Mouse (Mus musculus) heart, postnatal 36 days (tissue): ENCODE measurements around the gene Pmf1. TPM values are rescaled to one million over a fixed set of nuclear protein-coding genes. Genes with fewer than 3 reads are reported as not detected.
A peak's percentile ranks its signal among the peaks of the same experiment; 100 is the strongest.
"Not testable (repeated sequence)": the region's sequence is repeated elsewhere in the genome, so short reads cannot be mapped to it uniquely, and the experiment has no call there.

Experiments
- DNase-seq, 2 experiments: peaks; one replicate each; pipeline ENCODE4 v3.0.0; 2021 to 2022
- intact Hi-C: fragments of 180-260 bp; cut with DNase I; formaldehyde crosslinking; loops from one replicate; pipeline ENCODE4 v1.15.1; 2025
- total RNA-seq, 2 experiments: library from RNA; stranded (reverse); gene quantifications; 2 replicates each; pipeline ENCODE4 v1.2.3; 2021

Pmf1 gene
- total RNA-seq, 2 experiments from 2014 or later = 14.5 to 18.3 TPM

DNA sequence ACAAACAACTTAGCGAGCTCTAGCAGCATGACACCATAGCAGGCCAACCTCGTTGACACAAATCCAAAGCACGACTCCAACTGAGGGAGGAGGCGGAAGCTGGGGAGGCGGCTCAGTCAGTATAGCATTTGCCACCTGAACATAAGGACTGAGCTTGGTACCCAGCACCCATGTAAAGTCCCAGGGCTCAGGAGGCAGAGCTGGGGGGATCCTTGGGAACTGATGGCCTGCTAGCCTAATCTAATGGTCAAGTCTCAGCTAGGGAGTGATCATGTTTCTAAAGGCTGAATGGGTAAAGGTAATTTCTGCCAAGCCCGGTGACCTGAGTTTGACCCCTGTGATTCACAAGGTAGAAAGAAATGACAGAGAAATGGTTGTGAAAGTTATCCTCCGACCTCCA lies 2.6 kb downstream of the Pmf1 start:
- no peak for DNase-seq
- intact Hi-C loops = loop anchor here (1.0 to 2.0 kb wide), 2 partner anchors 60 to 119 kb away; no protein-coding TSS in a partner anchor

DNA sequence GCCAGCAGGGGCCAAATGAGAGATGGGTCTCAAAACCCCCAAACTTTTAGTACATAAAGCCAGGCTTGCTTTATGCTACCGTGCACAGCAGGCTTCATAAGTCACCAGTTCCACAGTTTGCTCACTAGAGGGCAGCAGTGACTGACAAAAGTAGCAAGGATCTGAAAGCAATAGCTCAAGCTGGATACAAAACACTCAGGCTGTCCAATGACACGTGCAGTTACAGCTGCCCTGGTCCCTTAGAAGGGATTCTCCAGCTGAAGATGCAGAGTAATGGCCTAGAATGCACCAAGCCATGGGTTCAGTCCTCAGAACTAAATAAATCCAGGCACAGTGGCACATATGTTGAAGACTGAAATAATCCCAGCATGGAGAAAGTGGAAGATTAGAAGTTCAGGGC lies 3.0 kb downstream of the Pmf1 start:
- intact Hi-C loops = loop anchor here (1.0 to 2.0 kb wide), 2 partner anchors 60 to 120 kb away; no protein-coding TSS in a partner anchor
- DNase-seq = peak; percentile 59 to 65

DNA sequence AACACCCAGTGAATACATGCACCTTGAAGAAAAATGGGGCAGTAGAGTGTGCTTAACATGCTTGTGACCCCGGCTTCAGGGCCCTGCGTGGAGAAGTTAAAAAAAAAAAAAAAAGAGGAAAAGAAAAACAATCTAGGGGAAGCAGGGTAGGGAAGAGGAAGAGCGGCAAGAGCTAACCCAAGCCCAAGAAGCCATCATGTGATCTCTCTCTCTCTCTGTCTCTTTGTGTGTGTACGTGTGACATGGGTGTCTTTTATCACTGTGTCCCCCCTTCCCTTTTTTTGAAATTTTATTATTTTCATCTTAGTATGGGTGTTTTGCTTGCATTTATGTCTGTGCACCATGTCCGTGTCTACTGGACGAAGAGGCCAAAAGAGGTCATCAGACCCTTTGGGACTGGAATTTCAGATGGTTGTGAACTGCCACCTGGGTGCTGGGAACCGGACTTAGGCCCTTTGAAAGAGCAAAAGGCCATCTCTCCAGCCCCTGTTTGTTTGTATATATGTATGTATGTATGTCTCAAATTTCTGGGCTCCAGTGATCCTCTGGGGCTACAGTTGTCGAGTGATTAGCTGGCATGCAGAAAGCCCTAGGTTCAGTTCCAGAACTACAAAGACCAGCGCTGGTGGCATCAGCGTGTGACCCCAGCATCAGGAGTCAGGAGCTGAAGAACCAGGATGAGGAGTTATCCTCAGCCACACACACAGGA lies 6.5 kb downstream of the Pmf1 start:
- intact Hi-C loops = no loop called here
- DNase-seq = no peak

DNA sequence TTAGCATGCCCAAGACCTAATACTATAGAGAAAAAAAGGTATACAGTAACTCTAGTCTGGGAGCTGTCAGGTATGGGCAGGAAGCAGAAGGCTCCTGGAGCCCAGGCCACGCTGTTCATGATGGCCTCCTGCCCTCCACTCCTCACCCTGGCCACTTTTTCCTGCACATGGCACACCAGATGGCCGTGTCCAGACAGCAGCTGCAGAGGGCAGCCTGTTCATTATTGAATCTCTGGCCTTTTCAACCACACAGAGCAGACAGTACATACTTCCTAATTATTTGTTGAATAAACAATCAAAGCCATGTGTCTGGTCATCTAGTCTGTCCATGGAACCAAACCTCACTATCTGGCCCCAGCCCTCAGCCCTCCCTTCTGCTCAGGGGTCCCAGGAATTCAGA lies 11.5 kb downstream of the Pmf1 start:
- intact Hi-C loops = no loop called here
- DNase-seq = no peak

DNA sequence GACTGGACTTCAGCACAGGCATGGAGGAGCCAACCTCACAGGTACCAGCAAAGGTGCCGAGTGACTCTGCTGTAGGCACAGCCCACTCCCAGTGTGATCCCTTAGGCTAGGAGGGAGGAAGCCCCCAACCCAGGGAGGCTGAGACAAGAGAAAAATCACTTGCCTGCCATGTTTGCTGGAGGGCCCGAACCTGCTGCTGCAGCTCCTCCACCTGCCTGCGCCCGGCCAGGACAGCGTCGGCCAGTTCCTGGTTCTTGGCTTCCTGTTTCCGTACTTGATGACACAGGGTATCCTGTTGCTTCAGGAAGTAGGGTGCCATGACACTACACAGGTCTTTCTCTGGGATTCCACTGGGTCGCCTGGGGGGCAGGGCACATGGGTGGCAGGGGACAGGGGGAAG lies 14.4 kb downstream of the Pmf1 start:
- no peak for DNase-seq
- intact Hi-C loops = no loop called here

- no peak for DNase-seq
- intact Hi-C loops = no loop called here
Observed at GRCm38 (mm10) chr3:88395288-88395687, 14.8 kb downstream of the Pmf1 start.

DNA sequence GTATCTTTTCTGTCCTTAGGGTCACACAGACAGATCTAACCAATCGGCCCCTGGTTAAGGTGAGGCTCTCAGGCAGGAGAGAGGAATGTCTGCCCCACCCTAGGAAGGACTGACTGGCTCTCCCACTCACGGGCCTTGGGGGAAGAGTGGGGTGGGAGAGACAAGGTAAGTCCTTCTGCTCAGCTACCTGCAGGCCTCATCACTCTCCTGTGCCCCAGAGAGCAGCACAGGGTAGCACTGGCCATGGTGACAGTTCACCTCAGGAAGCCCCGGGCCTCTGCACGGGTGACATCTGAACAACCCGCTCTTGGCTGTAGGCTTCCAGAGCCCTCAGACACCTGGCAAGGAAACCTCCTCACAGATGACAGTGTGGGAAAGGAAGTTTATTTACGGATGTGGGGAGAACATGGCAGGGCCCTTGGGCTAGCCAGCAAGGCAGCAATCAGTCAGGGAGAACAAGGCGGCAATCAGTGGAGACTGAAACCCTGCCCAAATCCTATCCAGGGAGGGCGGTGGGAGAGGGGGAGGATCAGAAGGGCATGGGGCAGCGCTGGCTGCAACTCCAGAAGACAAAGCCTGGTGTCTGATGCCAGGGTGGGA lies 16.3 kb downstream of the Pmf1 start:
- intact Hi-C loops = no loop called here
- no peak for DNase-seq

DNA sequence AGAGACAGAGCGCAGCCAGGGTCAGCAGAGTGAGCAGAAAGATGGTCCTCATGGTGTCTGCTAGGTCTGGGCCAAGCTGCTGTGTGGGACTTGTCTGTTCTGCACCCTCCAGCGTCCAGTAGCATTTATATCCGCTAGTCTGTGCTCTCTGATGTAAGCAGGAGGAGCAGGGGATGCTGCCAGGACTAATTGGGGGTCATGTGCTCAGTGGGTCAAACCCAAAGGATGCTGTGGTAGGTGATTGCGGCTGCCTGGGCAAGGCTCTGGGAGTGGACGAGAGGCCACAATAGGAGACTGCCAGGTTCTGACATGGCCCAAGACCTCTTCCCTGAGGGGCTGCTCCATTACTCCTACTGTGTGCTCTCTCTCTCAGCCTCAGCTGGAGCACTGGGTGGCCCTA lies 25.8 kb downstream of the Pmf1 start, which contains the start of gene Bglap:
Gene Bglap, minus strand, starts transcription at position 101 of the 400 bp plus-strand sequence.
- intact Hi-C loops = no loop called here
- DNase-seq = no peak

DNA sequence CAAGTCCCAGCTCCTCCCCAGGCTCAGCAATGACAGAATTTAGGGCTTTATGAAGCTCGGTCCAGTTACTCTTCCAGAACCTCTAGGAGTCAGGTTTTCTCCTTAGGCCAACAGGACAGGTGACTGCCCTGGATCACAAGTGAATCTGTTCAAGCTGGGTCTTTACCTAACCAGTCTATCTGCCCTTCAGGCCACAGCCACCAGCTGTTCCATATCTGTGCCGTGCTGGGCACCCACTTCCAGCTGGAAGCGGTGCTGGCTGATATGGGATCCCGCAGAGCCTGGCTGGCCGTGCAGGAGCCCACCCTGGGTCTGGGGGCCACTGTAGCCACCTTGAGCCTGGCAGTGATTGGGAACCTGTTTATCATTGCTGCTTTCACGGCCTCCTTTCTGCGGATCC lies 27.7 kb downstream of the Pmf1 start:
- DNase-seq, intact Hi-C loops: not testable (repeated sequence)

DNA sequence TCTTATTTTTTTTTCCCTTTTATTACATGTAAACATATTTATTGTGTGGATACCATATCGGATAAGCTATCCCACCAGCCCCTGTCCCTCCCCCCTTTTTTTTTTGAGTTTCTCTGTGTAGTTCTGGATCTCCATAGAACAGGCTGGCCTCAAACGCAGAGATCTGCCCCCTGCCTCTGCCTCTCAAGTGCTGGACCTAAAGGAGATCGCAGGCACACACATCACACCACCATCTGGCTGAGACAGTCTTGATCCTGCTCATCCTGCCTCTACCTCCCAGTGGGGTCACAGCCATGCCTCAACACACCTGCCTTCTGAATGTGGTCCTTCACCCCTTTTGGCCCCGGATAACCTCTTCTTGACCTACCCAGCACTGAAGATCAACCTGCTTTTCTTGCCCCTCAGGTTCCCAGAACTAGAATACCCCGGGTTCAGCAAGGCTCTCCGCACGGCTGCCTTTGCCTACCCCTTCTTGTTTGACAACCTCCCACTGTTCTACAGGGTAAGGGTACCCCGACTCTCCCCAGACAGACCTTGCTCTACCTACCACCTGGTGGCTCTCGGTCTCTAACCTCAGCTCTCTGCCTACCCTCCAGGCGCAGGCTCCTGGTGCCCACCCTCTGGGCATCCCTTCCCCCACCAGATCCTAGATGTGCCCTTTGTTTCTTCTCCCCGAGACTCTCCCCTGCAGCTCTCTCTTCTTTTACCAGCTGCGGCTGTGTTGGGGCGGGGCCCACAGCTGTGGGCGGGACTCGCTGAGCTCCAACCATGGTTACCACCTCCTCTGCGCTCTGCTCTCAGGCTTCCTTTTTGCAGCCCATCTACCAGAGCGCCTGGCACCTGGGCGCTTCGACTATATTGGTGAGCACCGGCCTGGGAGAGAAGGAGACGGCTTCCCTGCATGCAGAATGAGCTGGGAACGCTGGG lies 28.5 kb downstream of the Pmf1 start:
- DNase-seq, intact Hi-C loops: not testable (repeated sequence)

DNA sequence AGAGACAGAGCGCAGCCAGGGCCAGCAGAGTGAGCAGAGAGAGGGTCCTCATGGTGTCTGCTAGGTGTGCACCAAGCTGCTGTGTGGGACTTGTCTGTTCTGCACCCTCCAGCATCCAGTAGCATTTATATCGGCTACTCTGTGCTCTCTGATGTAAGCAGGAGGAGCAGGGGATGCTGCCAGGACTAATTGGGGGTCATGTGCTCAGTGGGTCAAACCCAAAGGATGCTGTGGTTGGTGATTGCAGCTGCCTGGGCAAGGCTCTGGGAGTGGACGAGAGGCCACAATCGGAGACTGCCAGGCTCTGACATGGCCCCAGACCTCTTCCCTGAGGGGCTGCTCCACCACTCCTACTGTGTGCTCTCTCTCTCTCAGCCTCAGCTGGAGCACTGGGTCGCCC lies 31.5 kb downstream of the Pmf1 start, which contains the start of gene Bglap2:
Gene Bglap2, minus strand, starts transcription at position 101 of the 400 bp plus-strand sequence.
- intact Hi-C loops, DNase-seq: not testable (repeated sequence)

GRCm38 (mm10) chr3:88376644-88377043 lies 33.5 kb downstream of the Pmf1 start:
- intact Hi-C loops, DNase-seq: not testable (repeated sequence)

GRCm38 (mm10) chr3:88375750-88376626 lies 34.1 kb downstream of the Pmf1 start:
- intact Hi-C loops, DNase-seq: not testable (repeated sequence)

GRCm38 (mm10) chr3:88372643-88373042 lies 37.5 kb downstream of the Pmf1 start, which contains the start of gene Bglap3:
Gene Bglap3 (minus strand): TSS chr3:88372743.
- DNase-seq, intact Hi-C loops: not testable (repeated sequence)

GRCm38 (mm10) chr3:88368511-88368910 lies 41.6 kb downstream of the Pmf1 start:
- intact Hi-C loops, DNase-seq: not testable (repeated sequence)

DNA sequence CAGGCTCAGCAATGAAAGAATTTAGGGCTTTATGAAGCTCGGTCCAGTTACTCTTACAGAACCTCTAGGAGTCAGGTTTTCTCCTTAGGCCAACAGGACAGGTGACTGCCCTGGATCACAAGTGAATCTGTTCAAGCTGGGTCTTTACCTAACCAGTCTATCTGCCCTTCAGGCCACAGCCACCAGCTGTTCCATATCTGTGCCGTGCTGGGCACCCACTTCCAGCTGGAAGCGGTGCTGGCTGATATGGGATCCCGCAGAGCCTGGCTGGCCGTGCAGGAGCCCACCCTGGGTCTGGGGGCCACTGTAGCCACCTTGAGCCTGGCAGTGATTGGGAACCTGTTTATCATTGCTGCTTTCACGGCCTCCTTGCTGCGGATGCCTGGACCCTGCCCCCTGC lies 42.6 kb downstream of the Pmf1 start:
- intact Hi-C loops, DNase-seq: not testable (repeated sequence)

DNA sequence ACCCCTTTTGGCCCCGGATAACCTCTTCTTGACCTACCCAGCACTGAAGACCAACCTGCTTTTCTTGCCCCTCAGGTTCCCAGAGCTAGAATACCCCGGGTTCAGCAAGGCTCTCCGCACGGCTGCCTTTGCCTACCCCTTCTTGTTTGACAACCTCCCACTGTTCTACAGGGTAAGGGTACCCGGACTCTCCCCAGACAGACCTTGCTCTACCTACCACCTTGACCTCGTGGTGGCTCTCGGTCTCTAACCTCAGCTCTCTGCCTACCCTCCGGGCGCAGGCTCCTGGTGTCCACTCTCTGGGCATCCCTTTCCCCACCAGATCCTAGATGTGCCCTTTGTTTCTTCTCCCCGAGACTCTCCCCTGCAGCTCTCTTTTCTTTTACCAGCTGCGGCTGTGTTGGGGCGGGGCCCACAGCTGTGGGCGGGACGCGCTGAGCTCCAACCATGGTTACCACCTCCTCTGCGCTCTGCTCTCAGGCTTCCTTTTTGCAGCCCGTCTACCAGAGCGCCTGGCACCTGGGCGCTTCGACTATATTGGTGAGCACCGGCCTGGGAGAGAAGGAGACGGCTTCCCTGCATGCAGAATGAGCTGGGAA lies 43.2 kb downstream of the Pmf1 start:
- intact Hi-C loops = not testable (repeated sequence)
- peak in 1 of 2 experiments; percentile 19 for DNase-seq

GRCm38 (mm10) chr3:88365705-88366361 lies 44.3 kb downstream of the Pmf1 start:
- intact Hi-C loops = no loop called here
- DNase-seq = no peak

- DNase-seq = peak; percentile 59 to 74
- intact Hi-C loops = no loop called here
Observed at GRCm38 (mm10) chr3:88364337-88364736, 45.8 kb downstream of the Pmf1 start, which contains the start of gene Paqr6. Gene Paqr6 (plus strand): TSS chr3:88364584.
